Mouse (Mus musculus) spleen, adult 2 months (tissue): ENCODE results near the gene Ces1f.
"Not testable (repeated sequence)": the region's sequence is repeated elsewhere in the genome, so short reads cannot be mapped to it uniquely, and the experiment has no call there.

Experiments
- CTCF ChIP-seq: fragments of 200-500 bp; IDR thresholded peaks from 2 replicates; pipeline ENCODE4 v1.5.1; 2011; ENCODE audit warnings: mild to moderate bottlenecking, inconsistent platforms; ENCODE audit not compliant: insufficient read depth, insufficient read length, insufficient replicate concordance; ENCODE audit errors: extremely low read depth
- POLR2A ChIP-seq: fragments of 200-500 bp; IDR thresholded peaks from 2 replicates; pipeline ENCODE4 v1.6.1; 2011; ENCODE audit warnings: low read depth, low read length, inconsistent platforms

DNA sequence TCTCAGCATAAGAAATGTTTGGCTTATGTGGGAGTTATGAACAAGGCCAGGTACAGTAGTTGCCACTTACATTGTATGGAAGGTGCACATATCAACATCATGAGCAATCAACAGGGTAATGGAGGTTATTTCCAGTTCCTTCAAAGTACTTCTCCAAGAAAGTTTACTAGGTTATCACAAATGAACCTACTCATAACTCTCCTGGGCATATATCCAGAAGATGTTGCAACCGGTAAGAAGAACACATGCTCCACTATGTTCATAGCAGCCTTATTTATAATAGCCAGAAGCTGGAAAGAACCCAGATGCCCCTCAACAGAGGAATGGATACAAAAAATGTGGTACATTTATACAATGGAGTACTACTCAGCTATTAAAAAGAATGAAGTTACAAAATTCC is 53.1 kb downstream of the Ces1f start:
- TF ChIP-seq POLR2A, CTCF: not testable (repeated sequence)
